Mouse (Mus musculus): ENCODE results near the gene Ccser1. TPM values are rescaled to one million over a fixed set of nuclear protein-coding genes. Genes with fewer than 3 reads are reported as not detected.

The Ccser1 gene
- polyA plus RNA-seq, 1 experiment from 2014 or later, result 6.7 TPM

GRCm38 (mm10) chr6:62163826-62164225 lies 983.7 kb downstream of the Ccser1 start:
- Histone ChIP-seq H3K9me3 (ENCODE audit: control insufficient read depth, low read length) (no peaks in the 10 kb centered on the region), H3K4me3 (ENCODE audit: low read length) (no peak overlapping the region), H3K27me3 (ENCODE audit: control insufficient read depth, insufficient read depth, low read depth, low read length) (no peaks in the 10 kb centered on the region), H3K4me1 (replicated peaks; ENCODE audit: control insufficient read depth, insufficient read depth, low read length) (no peaks in the 10 kb centered on the region), H3K4me2 (ENCODE audit: low read depth, low read length) (no peak overlapping the region), H3K9ac (ENCODE audit: low read length) (no peak overlapping the region), H3K27ac (ENCODE audit: low read length) (no peak overlapping the region), H3K36me3 (ENCODE audit: control insufficient read depth, insufficient read depth, low read length) (no peaks in the 10 kb centered on the region)
- ATAC-seq (ENCODE audit: low read depth), result no peak
- 30% methylated on average over 3 of the region's 3 CpGs for WGBS

- H3K4me2 ChIP-seq (ENCODE audit: low read depth, low read length), result no peak overlapping the region
- 71% methylated on average over 6 of the region's 6 CpGs for WGBS
- no peak overlapping the region for H3K4me3 ChIP-seq (ENCODE audit: low read length)
- H3K27me3 ChIP-seq (ENCODE audit: control insufficient read depth, insufficient read depth, low read depth, low read length), result no peaks in the 10 kb centered on the region
- H3K36me3 ChIP-seq (ENCODE audit: control insufficient read depth, insufficient read depth, low read length), result no peaks in the 10 kb centered on the region
- H3K27ac ChIP-seq (ENCODE audit: low read length), result no peak overlapping the region
- ATAC-seq (ENCODE audit: low read depth), result no peak
- no peaks in the 10 kb centered on the region for H3K4me1 ChIP-seq (replicated peaks; ENCODE audit: control insufficient read depth, insufficient read depth, low read length)
- no peak overlapping the region for H3K9ac ChIP-seq (ENCODE audit: low read length)
- H3K9me3 ChIP-seq (ENCODE audit: control insufficient read depth, low read length), result no peaks in the 10 kb centered on the region
Measured at GRCm38 (mm10) chr6:62196496-62197188, 1016.5 kb downstream of the Ccser1 start.

GRCm38 (mm10) chr6:62198768-62199167 lies 1018.6 kb downstream of the Ccser1 start:
- Histone ChIP-seq H3K9me3 (ENCODE audit: control insufficient read depth, low read length) (no peaks in the 10 kb centered on the region), H3K27me3 (ENCODE audit: control insufficient read depth, insufficient read depth, low read depth, low read length) (no peaks in the 10 kb centered on the region), H3K36me3 (ENCODE audit: control insufficient read depth, insufficient read depth, low read length) (no peaks in the 10 kb centered on the region), H3K27ac (ENCODE audit: low read length) (no peak overlapping the region), H3K4me1 (replicated peaks; ENCODE audit: control insufficient read depth, insufficient read depth, low read length) (no peaks in the 10 kb centered on the region), H3K9ac (ENCODE audit: low read length) (no peak overlapping the region), H3K4me3 (ENCODE audit: low read length) (no peak overlapping the region), H3K4me2 (ENCODE audit: low read depth, low read length) (no peak overlapping the region)
- WGBS, result 66% methylated on average over 6 of the region's 6 CpGs
- no peak for ATAC-seq (ENCODE audit: low read depth)

GRCm38 (mm10) chr6:62205013-62205412 lies 1024.9 kb downstream of the Ccser1 start:
- no peak overlapping the region for H3K27ac ChIP-seq (ENCODE audit: low read length)
- H3K9ac ChIP-seq (ENCODE audit: low read length), result no peak overlapping the region
- ATAC-seq (ENCODE audit: low read depth), result no peak
- WGBS, result 58% methylated on average over 2 of the region's 2 CpGs
- no peaks in the 10 kb centered on the region for H3K36me3 ChIP-seq (ENCODE audit: control insufficient read depth, insufficient read depth, low read length)
- H3K27me3 ChIP-seq (ENCODE audit: control insufficient read depth, insufficient read depth, low read depth, low read length), result no peaks in the 10 kb centered on the region
- H3K4me3 ChIP-seq (ENCODE audit: low read length), result no peak overlapping the region
- no peaks in the 10 kb centered on the region for H3K4me1 ChIP-seq (replicated peaks; ENCODE audit: control insufficient read depth, insufficient read depth, low read length)
- no peak overlapping the region for H3K4me2 ChIP-seq (ENCODE audit: low read depth, low read length)
- H3K9me3 ChIP-seq (ENCODE audit: control insufficient read depth, low read length), result no peaks in the 10 kb centered on the region

DNA sequence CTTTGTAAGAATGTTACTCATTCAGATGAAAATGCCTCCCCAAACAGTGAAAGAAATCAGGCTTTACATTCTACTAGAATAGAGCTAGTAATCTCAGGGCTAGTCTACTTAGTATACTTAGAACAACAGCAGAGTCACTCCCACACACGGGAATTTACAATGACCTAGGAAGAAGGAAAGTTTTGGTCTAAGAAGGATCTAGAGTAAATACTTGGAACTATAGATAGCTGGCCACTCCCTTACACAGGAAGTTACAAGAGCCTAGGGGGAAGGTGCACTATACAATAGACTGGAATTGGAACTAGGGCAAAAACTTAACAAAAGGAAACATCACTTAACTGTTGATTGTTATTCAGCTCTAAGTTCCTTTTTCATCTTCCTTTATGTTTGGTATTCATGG lies 1041.7 kb downstream of the Ccser1 start:
- H3K27ac ChIP-seq (ENCODE audit: low read length), result no peak overlapping the region
- WGBS, result 36% methylated on average over 1 of the region's 1 CpGs
- no peaks in the 10 kb centered on the region for H3K36me3 ChIP-seq (ENCODE audit: control insufficient read depth, insufficient read depth, low read length)
- H3K4me2 ChIP-seq (ENCODE audit: low read depth, low read length), result no peak overlapping the region
- H3K9me3 ChIP-seq (ENCODE audit: control insufficient read depth, low read length), result no peaks in the 10 kb centered on the region
- ATAC-seq (ENCODE audit: low read depth), result no peak
- no peak overlapping the region for H3K9ac ChIP-seq (ENCODE audit: low read length)
- no peaks in the 10 kb centered on the region for H3K4me1 ChIP-seq (replicated peaks; ENCODE audit: control insufficient read depth, insufficient read depth, low read length)
- H3K27me3 ChIP-seq (ENCODE audit: control insufficient read depth, insufficient read depth, low read depth, low read length), result no peaks in the 10 kb centered on the region
- no peak overlapping the region for H3K4me3 ChIP-seq (ENCODE audit: low read length)

DNA sequence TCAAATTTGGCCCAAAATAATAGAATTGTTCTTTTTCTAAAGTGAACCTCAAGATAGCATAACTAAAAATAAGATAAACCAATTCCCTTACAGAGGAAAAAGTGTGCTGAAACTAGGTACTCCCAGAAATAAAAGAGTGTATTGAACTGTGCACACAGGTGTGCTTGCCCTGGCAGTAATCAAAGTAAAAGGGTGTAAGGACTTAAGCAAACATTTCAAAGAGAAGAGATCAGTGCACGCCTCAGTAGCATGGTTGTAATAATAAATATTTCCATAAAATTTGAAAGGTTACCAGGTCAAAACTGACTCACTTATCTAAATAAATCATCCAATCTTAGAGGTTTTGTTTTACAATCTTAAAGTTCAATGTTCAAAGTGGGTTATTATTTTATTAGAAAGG lies 1083.8 kb downstream of the Ccser1 start:
- no peak for ATAC-seq (ENCODE audit: low read depth)
- no peaks in the 10 kb centered on the region for H3K27me3 ChIP-seq (ENCODE audit: control insufficient read depth, insufficient read depth, low read depth, low read length)
- no peak overlapping the region for H3K4me3 ChIP-seq (ENCODE audit: low read length)
- no peaks in the 10 kb centered on the region for H3K36me3 ChIP-seq (ENCODE audit: control insufficient read depth, insufficient read depth, low read length)
- no peaks in the 10 kb centered on the region for H3K4me1 ChIP-seq (replicated peaks; ENCODE audit: control insufficient read depth, insufficient read depth, low read length)
- 9% methylated on average over 1 of the region's 1 CpGs for WGBS
- H3K9ac ChIP-seq (ENCODE audit: low read length), result no peak overlapping the region
- H3K27ac ChIP-seq (ENCODE audit: low read length), result no peak overlapping the region
- no peaks in the 10 kb centered on the region for H3K9me3 ChIP-seq (ENCODE audit: control insufficient read depth, low read length)
- no peak overlapping the region for H3K4me2 ChIP-seq (ENCODE audit: low read depth, low read length)

- Histone ChIP-seq H3K27me3 (ENCODE audit: control insufficient read depth, insufficient read depth, low read depth, low read length) (no peaks in the 10 kb centered on the region), H3K27ac (ENCODE audit: low read length) (no peak overlapping the region), H3K4me2 (ENCODE audit: low read depth, low read length) (no peak overlapping the region), H3K9me3 (ENCODE audit: control insufficient read depth, low read length) (no peaks in the 10 kb centered on the region), H3K9ac (ENCODE audit: low read length) (no peak overlapping the region), H3K36me3 (ENCODE audit: control insufficient read depth, insufficient read depth, low read length) (no peaks in the 10 kb centered on the region), H3K4me3 (ENCODE audit: low read length) (no peak overlapping the region), H3K4me1 (replicated peaks; ENCODE audit: control insufficient read depth, insufficient read depth, low read length) (no peaks in the 10 kb centered on the region)
- 59% methylated on average over 1 of the region's 1 CpGs for WGBS
- ATAC-seq (ENCODE audit: low read depth), result no peak
Measured at GRCm38 (mm10) chr6:62264525-62264924, 1084.4 kb downstream of the Ccser1 start.

DNA sequence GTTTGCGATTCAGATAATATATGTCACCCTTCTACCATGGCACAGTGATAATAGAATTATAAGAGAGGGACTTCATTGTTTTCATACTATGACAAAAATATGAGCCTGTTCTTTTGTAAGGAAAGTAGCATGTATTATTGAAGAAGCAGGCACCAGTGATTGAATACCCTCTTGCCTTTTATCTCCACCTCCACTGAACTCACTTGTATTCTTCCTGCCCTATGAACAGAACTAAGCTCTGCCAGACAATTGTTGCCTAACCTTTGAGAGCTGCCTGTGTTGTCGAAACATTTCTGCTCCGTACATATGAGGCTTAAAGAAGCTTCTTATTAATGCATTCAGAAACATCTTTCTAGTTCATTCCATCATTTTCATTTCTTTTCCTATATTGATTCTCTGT lies 1101.1 kb downstream of the Ccser1 start:
- no peak overlapping the region for H3K4me3 ChIP-seq (ENCODE audit: low read length)
- H3K9ac ChIP-seq (ENCODE audit: low read length), result no peak overlapping the region
- H3K4me1 ChIP-seq (replicated peaks; ENCODE audit: control insufficient read depth, insufficient read depth, low read length), result no peaks in the 10 kb centered on the region
- no peak overlapping the region for H3K27ac ChIP-seq (ENCODE audit: low read length)
- no peaks in the 10 kb centered on the region for H3K9me3 ChIP-seq (ENCODE audit: control insufficient read depth, low read length)
- H3K27me3 ChIP-seq (ENCODE audit: control insufficient read depth, insufficient read depth, low read depth, low read length), result no peaks in the 10 kb centered on the region
- 86% methylated on average over 3 of the region's 3 CpGs for WGBS
- ATAC-seq (ENCODE audit: low read depth), result no peak
- no peak overlapping the region for H3K4me2 ChIP-seq (ENCODE audit: low read depth, low read length)
- no peaks in the 10 kb centered on the region for H3K36me3 ChIP-seq (ENCODE audit: control insufficient read depth, insufficient read depth, low read length)

GRCm38 (mm10) chr6:62301576-62302312 lies 1121.6 kb downstream of the Ccser1 start:
- ATAC-seq (ENCODE audit: low read depth), result no peak
- Histone ChIP-seq H3K27ac (ENCODE audit: low read length) (no peak overlapping the region), H3K4me2 (ENCODE audit: low read depth, low read length) (no peak overlapping the region), H3K27me3 (ENCODE audit: control insufficient read depth, insufficient read depth, low read depth, low read length) (no peaks in the 10 kb centered on the region), H3K4me1 (replicated peaks; ENCODE audit: control insufficient read depth, insufficient read depth, low read length) (no peaks in the 10 kb centered on the region), H3K9me3 (ENCODE audit: control insufficient read depth, low read length) (no peaks in the 10 kb centered on the region), H3K36me3 (ENCODE audit: control insufficient read depth, insufficient read depth, low read length) (no peaks in the 10 kb centered on the region), H3K9ac (ENCODE audit: low read length) (no peak overlapping the region), H3K4me3 (ENCODE audit: low read length) (no peak overlapping the region)
- WGBS, result 49% methylated on average over 6 of the region's 6 CpGs
